Mouse (Mus musculus): ENCODE measurements around the gene Thap4. TPM values are rescaled to one million over a fixed set of nuclear protein-coding genes. Genes with fewer than 3 reads are reported as not detected.

The Thap4 gene
- polyA plus RNA-seq, 1 experiment from 2014 or later: 42.7 TPM

Other genes starting within 250 kb of the Thap4 start
- 6.9 and 7.2 TPM in 2 replicates for gene Farp2, start 242.8 kb downstream of the Thap4 start, polyA plus RNA-seq (2015; fragmentation: Nextera tagmentation; extraction: Ambion mirVana)
- 135 and 142 TPM in 2 replicates for gene Stk25, start 96.2 kb downstream of the Thap4 start, polyA plus RNA-seq (2015; fragmentation: Nextera tagmentation; extraction: Ambion mirVana)
- 64.5 and 66.8 TPM in 2 replicates for gene Bok, start 69.2 kb downstream of the Thap4 start, polyA plus RNA-seq (2015; fragmentation: Nextera tagmentation; extraction: Ambion mirVana)
- 68.8 and 71.5 TPM in 2 replicates for gene Atg4b, start 3.4 kb downstream of the Thap4 start, polyA plus RNA-seq (2015; fragmentation: Nextera tagmentation; extraction: Ambion mirVana)
- 196 and 210 TPM in 2 replicates for gene Dtymk, start 47.1 kb upstream of the Thap4 start, polyA plus RNA-seq (2015; fragmentation: Nextera tagmentation; extraction: Ambion mirVana)
- 19.1 and 20.1 TPM in 2 replicates for gene Ing5, start 49.1 kb upstream of the Thap4 start, polyA plus RNA-seq (2015; fragmentation: Nextera tagmentation; extraction: Ambion mirVana)
- 14.3 and 17.6 TPM in 2 replicates for gene D2hgdh, start 70.0 kb upstream of the Thap4 start, polyA plus RNA-seq (2015; fragmentation: Nextera tagmentation; extraction: Ambion mirVana)
- gene Gal3st2, start 106.4 kb upstream of the Thap4 start, polyA plus RNA-seq (2015; fragmentation: Nextera tagmentation; extraction: Ambion mirVana): 0.10 TPM in 1 of 2 replicates, not detected in the other
- 0.10 TPM in 1 of 2 replicates, not detected in the other for gene Gal3st2b, start 163.4 kb upstream of the Thap4 start, polyA plus RNA-seq (2015; fragmentation: Nextera tagmentation; extraction: Ambion mirVana)
- not detected in 2 replicates for gene Gal3st2c, start 235.6 kb upstream of the Thap4 start, polyA plus RNA-seq (2015; fragmentation: Nextera tagmentation; extraction: Ambion mirVana)